Mouse (Mus musculus) layer of hippocampus, adult 2 months (tissue): Measurements from ENCODE around the gene Smtn. TPM values are rescaled to one million over a fixed set of nuclear protein-coding genes. Genes with fewer than 3 reads are reported as not detected.

ENCODE experiments used
- DNase-seq, 2 experiments: peaks; one replicate each; pipeline ENCODE4 v3.0.0; 2022; ENCODE audit warnings: low spot score in 2 of 2
- H3K27ac ChIP-seq: fragments of 200-600 bp; 2 replicates; pipeline ENCODE4 v1.8.1; 2022
- H3K4me3 ChIP-seq: fragments of 200-600 bp; 2 replicates; pipeline ENCODE4 v1.8.1; 2022; ENCODE audit warnings: mild to moderate bottlenecking
- CTCF ChIP-seq: fragments of 200-600 bp; conservative IDR thresholded peaks from 2 replicates; pipeline ENCODE4 v1.8.1; 2022; ENCODE audit warnings: antibody characterized with exemption, mild to moderate bottlenecking, moderate library complexity
- long read RNA-seq, 2 experiments: library from polyadenylated mRNA; stranded (forward); transcript quantifications; one replicate each; pipeline ENCODE4 v2.0.0; 2021; ENCODE audit warnings: borderline mapping rate in 2 of 2
- total RNA-seq, 2 experiments: library from RNA; stranded (reverse); gene quantifications; 2 replicates each; pipeline ENCODE4 v1.2.3; 2021

Gene Smtn
- 10 to 100 TPM in 1 of 2 experiments, 1 to 10 TPM in 1; 7.4 to 10.3 TPM for total RNA-seq
- long read RNA-seq, experiment 1, partial matches to known transcripts: 3 of 14 reads
- long read RNA-seq, experiment 1, other reads (novel, unspliced or antisense): 6 of 14 reads
- long read RNA-seq, experiment 2, partial matches to known transcripts: 7 of 15 reads
- long read RNA-seq, experiment 2, other reads (novel, unspliced or antisense): 3 of 15 reads

GRCm38 (mm10) chr11:3540451-3541085 lies at the start of gene Smtn:
Gene Smtn (minus strand): TSS chr11:3540612.
- no peak for TF ChIP-seq CTCF
- no peak for DNase-seq
- peak within 1 kb of the TSS; percentile 74 for H3K27ac ChIP-seq
- peak within 1 kb of the TSS; percentile 61 for H3K4me3 ChIP-seq

DNA sequence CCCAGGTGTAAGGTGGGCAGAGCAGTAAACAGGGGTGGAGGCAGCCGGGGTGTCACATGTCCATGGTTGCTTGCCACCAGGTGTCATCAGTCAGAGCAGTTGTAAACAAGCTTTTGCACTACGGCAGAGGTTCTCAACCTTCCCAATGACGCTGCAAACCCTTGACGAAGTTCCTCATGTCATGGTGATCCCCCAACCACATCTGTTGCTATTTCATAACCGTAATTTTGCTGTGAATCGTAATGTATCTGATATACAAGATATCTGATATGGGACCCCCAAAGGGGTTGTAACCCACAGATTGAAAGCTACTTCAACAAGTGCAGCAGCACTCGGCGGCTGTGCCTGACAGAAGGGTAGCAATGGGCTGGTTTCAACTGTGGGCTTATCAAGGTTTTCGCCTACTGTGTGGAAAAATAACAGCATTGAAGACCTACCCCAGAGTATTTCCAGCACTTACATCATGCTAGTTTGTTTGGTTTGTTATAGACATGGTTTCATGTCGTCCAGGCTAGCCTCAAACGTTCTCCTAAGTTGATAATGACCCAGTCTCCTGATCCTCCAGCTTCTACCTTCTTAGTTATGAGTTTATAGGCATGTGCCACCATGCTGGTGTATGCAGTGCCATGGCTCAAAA lies 47.7 kb upstream of the Smtn start:
- DNase-seq: no peak
- no peak for TF ChIP-seq CTCF
- H3K27ac ChIP-seq: no peak overlapping the region

GRCm38 (mm10) chr11:3587350-3587749 lies 46.9 kb upstream of the Smtn start:
- Histone ChIP-seq H3K27ac (no peak overlapping the region), H3K4me3 (no peak overlapping the region)
- peak in 1 of 2 experiments; percentile 10 for DNase-seq
- TF ChIP-seq CTCF: no peak

More for the DNA sequence above, 47.7 kb upstream of the Smtn start:
- H3K4me3 ChIP-seq: no peak overlapping the region

DNA sequence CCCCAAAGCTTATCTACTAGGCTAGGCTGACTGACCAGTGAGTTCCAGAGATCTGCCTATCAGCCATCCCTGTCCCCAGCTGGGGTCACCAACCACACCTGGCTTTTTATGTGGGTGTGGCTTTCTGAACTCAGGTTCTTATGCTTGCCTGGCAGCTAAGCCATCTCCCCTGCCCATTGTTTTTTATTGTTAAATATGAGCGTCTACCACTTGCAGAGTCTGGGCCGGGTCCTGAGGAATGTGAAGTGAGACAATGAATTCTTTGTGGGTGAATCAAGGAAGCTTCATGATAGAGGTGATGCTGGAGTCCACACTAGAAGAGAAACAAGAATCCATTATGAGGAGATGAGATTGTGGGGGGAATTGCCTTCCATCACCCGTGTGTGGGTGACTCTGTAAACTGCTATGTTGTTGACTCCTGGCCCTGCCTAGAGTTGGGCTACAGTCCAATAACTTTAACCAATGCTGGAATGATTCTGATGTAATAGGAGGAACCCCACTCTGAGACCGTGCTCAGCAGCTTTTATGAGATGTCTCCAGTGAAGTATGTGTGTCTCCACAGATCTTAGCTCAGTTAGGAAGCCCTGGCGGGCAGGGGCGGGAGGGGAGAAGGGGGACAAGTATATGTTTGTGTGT lies 45.7 kb upstream of the Smtn start:
- TF ChIP-seq CTCF: no peak
- no peak for DNase-seq
- H3K4me3 ChIP-seq: no peak overlapping the region
- no peak overlapping the region for H3K27ac ChIP-seq

- TF ChIP-seq CTCF: no peak
Observed at GRCm38 (mm10) chr11:3583127-3583526, 42.7 kb upstream of the Smtn start.

GRCm38 (mm10) chr11:3581908-3582307 lies 41.5 kb upstream of the Smtn start:
- TF ChIP-seq CTCF: no peak
- Histone ChIP-seq H3K4me3 (no peak overlapping the region), H3K27ac (no peak overlapping the region)
- DNase-seq: no peak

More at GRCm38 (mm10) chr11:3583127-3583526, 42.7 kb upstream of the Smtn start:
- DNase-seq: no peak
- Histone ChIP-seq H3K4me3 (no peak overlapping the region), H3K27ac (no peak overlapping the region)

DNA sequence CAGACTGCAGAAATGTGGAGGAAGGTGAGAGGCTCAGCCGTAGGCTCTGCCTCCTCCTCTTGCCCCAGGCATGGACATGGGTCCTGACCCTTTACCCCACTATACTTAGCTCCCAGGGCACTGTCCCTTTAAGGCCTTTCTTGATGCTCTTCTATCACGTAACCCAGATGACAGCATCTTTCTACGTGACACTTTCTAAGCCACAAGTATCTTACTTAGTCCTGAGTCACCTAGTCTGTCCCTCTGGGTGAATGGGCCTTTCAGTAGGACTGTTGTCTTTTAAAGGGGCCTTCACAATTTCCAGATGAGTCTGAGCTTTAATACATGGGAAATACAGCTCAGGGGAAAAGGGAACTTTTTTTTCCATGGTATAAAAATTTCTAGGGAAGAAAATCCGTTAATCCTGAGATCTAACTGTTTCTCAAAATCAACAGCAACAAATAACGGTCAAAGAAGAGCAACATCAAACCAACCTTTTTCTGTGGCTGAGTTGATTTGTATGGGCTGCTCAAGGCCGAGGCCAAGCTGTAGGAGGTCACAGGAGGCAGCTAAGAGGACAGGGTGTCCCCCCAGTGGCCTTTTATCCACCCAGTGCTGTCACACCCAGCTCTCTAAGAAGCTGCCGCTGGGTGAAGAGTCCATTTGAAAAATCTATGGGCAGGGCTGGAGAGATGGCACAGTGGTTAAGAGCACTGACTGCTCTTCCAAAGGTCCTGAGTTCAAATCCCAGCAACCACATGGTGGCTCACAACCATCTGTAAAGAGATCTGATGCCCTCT lies 40.1 kb upstream of the Smtn start:
- no peak for DNase-seq
- no peak; the same call in 1 of the 2 replicates for TF ChIP-seq CTCF
- Histone ChIP-seq H3K27ac (no peak overlapping the region), H3K4me3 (no peak overlapping the region)

DNA sequence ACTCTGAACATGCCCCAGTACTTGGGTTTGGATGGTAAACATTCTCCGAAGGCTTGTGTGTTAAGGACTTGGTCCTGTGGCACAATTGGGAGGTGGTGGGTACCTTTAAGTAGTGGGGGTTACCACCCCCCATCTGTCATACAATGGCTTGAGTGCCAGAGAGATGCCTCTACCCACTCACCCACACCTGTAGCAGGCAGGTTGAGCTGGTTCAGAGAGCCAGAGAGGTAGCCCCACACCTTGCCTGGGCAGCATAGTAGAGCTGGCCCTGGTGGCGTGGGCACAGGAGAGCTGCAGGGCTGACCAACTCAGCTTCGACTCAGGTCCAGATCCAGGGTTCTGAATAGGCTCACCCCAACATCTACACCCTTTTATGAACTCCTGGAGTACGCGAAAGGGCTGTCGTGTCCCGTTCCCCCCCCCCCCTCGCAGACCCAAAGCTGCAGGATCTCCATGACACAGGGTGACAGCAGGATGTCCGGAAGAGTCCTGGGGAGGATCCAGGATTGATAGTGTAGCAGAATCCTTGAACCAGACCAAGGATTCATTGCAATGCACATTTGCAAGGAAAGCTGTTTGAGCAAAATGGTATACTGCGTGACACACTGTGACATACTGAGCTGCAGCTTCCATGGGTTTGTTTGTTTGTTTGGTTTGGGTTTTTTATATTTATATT lies 37.8 kb upstream of the Smtn start:
- DNase-seq: no peak
- no peak for TF ChIP-seq CTCF
- H3K4me3 ChIP-seq: no peak overlapping the region
- no peak overlapping the region for H3K27ac ChIP-seq

DNA sequence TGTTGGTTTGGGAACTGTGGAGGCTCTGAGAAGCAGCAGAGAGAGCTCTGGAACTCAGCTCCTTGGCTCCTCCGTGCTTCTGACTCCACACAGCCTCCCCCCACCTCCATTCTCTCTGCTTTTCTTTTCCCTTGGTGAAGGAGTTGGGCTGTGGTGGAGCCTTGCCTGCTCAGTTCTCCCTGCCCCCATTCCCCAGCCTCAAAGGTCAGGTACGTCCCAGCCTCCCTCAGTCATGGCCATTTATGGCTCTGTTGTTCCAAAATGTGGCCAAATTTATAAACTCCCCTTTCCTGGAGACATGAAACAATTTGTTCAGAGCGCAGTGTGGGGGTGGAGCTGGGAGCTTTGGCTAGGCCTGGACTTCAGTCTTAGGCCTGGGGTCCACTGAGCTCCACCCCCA lies 34.8 kb upstream of the Smtn start:
- TF ChIP-seq CTCF: no peak
- Histone ChIP-seq H3K27ac (peak overlapping the region; percentile 6; the same call in 1 of the 2 replicates), H3K4me3 (no peak overlapping the region)
- DNase-seq: no peak

DNA sequence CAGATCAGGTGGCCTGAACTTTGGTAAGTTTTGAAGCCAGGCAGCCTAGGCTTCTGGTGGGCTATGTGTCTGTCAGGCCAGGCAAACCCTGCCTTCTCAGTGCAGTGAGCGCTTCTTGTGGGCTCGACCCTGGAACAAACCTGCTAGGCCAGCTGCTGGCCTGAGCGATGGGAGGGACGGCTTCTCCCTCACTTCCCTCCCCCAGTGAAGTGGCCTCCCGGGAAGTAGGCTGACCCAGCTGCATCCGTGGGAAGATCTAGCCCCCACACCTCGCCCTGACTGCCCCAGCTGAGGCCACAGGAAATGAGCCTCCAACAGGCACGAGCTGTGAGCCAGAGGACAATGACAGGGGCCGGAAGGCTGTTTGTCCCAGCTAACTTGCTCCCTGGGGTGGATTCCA lies 32.7 kb upstream of the Smtn start:
- peak overlapping the region; percentile 59 for H3K27ac ChIP-seq
- TF ChIP-seq CTCF: no peak
- no peak overlapping the region for H3K4me3 ChIP-seq
- no peak for DNase-seq

GRCm38 (mm10) chr11:3572181-3572580 lies 31.8 kb upstream of the Smtn start:
- Histone ChIP-seq H3K27ac (no peak overlapping the region; the same call in 1 of the 2 replicates), H3K4me3 (no peak overlapping the region)
- no peak for DNase-seq
- no peak for TF ChIP-seq CTCF

GRCm38 (mm10) chr11:3570321-3570720 lies 29.9 kb upstream of the Smtn start:
- Histone ChIP-seq H3K4me3 (no peak overlapping the region), H3K27ac (no peak overlapping the region)
- no peak for TF ChIP-seq CTCF
- no peak for DNase-seq
